Mouse (Mus musculus): ENCODE results near the gene Cmtm5.

DNA sequence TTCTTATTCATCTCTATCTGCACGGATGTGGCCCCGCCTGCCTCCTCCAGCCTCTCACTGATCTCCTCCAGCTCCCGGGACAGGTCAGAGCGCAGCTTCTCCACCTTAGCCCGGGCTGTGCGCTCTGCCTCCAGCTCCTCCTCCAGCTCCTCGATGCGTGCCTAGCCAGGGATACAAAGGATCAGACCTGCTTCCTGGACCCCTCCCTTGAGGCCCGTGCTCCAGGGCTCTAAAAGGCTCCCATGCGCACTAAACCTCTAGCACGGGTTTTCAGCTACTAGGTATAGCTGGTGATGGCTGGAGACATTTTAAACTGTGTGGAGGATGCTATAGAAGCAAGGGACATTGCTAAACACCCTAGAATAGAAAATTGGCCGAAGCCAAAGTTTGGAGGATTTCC is 14.4 kb downstream of the Cmtm5 start:
- TF ChIP-seq CTCF (IDR thresholded peaks at IDR 0.05; ENCODE audit: low read depth, low read length) (no peak), POLR2A (IDR thresholded peaks at IDR 0.05; ENCODE audit: extremely low read depth, insufficient read depth, low read length) (no peak)
